Mouse (Mus musculus) right cerebral cortex, postnatal 14 days (tissue): ENCODE data around the gene Rhbg.
A peak's percentile ranks its signal among the peaks of the same experiment; 100 is the strongest.

Source experiments
- DNase-seq: peaks from one replicate; pipeline ENCODE4 v3.0.0; 2022

Rhbg gene

DNA sequence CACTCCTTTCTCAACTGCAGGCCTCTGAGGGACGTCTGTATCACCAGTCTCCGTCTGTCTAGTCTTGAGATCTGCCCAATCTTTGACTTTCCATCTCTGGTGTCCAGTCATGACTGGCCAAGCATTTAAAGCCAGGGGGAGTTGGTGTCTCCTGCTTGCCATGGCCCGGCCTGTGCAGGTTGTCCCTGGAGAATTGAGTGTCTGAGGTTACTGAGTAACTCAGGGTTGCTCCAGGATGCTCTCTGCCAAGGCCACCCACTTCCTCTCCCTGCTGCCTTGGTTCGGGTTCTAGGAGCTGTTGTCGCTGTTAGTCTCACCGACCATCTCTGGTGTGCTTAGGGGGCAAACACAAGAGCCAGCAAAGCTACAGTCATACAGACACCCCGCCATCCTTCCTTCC, 1.9 kb upstream of the Rhbg start:
- no peak for DNase-seq

DNA sequence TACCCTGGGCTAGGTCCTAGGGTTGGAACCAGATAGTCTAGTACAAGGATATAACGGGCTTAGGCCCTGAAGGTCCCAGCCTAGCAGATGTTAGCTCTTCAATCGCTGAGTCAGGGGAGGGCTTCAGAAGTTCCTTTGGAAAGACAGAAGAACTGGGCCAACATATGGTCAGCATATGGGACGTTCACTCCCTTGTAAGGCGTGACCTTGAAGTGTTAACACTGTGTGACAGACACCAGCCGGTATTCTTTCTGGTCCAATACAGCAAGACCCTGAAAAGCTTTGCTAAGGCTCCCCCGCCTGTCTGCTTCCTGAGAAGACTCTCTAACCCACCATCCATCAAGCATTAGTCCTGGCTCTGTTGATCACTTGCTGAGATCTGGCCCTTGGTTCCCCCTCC, 1.4 kb upstream of the Rhbg start:
- no peak for DNase-seq

DNA sequence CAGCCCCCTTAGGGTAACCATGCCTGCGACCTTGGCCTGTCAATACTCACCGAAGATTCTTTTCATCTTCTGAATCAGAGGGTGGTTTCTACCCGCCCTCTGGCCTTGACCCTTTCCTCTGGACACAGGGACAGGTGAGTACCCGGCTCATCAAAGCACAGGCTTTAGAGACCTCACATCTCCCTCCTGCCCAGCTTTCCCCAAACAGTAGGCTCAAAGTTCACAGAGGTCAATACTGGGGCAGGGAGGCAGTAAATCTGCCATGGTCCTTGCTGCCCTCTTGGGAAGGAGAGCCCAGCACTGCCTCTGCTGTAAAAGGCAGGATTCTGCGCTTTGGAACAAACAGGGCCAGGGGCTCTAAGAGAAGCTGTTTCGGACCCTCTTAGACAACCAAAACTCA, 1.8 kb downstream of the Rhbg start:
- DNase-seq = no peak

DNA sequence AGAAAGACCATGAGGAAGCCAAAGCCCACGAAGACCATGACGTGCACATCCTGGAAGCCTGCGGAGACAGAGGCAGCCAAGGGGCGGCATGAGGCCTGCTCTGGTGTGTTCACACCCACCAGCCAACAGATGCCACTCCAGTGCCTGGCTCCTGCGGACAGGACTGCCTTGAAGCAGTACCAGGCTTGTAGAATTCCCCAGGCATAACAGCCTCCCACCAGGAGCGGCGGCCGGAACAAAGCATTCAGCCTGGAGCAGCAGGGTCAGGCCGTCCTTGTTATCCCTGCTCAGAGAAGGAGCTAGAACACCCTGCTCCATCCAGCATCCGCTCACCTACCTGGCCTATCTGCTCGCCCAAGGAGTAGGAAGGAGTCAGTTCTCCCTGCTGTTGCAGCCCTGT, 6.1 kb downstream of the Rhbg start:
- DNase-seq = no peak

DNA sequence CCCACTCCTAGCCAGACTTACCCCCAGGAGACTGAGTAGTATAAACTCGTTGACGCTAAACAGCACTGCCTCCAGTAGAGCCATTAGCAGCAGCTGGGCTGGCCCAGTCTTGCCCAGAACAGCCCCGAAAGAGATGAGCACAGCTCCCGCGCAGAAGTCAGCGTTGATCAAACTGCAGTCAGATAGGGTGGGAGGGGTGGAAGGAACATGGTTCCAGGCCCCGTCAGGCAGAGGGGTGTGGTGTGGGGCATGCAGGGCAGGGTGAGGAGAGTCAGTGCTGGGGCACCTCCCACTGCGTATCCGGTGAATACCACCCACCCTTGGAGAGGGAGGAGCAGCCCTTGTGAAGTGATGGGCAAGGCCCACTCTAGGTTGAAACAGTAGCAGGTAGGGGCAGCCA, 6.8 kb downstream of the Rhbg start:
- no peak for DNase-seq

DNA sequence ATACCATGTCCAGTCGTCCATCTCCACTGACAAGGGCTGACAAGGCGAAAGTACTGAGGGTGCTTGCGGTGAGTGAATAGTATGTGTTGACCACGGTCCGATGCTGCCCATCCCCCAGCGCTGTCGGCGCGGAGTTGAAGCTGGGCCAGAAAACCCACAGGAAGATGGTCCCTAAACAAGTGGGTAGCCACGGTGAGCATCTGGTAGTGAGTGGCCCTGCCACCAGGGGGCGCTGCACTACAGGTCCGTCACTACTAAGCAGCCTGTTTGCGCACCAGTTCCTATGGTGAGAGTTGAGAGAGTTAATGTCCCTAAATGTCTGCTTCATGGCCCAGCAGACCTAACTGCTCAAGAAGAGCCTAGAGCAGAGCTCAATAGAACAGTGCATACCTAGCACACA, 8.7 kb downstream of the Rhbg start:
- peak; percentile 84 for DNase-seq

DNA sequence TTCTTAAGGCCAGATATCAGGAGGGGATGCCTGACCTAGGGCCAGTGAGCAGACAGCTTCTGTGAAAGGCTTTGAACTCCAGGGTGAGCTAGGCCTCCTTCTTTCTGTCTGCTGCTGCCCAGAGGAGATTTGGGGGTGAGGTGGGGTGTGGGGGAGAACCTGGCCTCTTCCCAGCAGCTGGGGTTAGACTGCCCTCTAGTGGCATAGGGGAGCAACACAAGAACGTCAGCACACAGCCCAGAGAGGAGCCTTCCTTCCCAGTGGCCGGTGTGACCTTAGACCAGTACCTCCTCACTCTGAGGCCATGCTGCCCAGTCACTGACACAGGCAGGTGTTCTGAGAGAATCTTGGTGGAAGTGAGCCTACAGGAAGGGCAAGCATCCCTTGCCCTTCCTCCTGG, 10.4 kb downstream of the Rhbg start:
- DNase-seq = peak; percentile 64

DNA sequence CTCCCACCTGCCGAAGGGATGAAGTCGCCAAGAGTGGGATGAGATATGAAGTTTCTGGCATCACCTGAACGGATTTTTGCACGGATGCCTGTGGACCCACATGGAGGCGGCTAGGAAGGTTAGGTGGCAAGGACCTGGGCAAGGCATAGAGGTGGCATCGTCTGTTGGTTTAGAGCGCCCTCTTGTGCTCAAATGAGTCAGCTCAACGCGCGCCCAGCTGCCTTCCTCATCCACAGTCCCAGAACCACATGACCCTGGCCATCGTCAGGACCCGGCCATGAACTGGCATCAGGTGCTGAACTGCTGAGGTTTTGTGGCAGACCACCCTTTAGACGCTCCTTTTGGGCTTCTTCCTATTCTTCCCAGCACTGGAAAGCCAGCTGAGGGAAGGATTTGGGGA, 12.0 kb downstream of the Rhbg start:
- peak; percentile 79 for DNase-seq

DNA sequence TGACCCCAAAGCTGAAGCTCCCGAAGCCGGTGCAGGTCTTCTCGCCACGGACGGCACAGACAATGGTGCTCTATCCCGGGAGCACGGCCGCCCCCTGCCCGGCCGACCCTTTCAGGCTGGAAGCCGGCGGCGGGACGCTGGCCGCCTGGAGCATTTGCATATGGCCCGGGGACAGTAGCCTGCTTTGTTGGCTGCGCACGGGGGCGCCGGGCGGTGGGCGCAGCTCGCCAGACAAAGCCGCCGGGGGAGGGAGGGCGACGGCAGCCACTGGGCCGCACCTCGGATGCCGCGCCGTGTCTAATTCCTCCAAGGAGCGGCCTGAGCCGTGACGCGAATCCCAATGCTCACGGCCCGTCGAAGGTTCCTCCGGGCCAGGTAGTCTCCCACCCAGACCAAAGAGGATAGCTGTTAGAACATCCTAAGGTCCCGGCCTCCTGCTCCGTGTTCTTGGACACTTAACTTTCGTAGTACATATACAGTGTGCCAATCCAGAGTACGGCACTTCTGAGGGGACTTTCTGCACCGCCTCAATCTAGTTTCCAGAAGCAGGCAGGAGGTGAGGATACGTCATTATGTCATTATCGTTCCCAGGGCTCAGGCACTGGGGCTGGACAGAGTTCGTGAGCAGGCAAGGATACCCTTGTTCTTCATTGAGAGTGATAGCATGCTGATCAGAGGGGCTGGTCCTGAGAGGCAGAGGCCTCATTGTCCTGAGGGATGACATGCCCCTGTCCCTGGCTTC, 13.3 kb downstream of the Rhbg start:
- no peak for DNase-seq

DNA sequence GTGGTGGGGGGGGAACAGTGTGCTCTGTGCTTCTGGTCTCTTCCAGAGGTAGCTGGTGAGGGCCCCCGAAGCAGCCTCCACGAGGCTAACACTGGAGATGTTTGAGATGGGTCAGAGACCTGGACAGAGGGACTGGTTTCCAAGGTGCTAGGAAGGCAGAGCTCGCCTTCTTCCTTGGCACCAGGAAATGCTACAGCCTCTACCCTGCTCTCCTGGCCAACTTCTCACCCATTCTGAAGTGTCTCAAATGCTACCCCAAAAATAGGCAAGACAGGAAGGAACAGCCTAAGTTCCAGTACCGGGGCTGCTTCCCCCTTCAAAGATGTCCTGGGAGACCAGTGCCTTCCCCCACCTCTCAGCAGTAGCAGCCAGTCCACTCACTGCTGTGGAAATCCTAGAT, 15.1 kb downstream of the Rhbg start:
- no peak for DNase-seq

DNA sequence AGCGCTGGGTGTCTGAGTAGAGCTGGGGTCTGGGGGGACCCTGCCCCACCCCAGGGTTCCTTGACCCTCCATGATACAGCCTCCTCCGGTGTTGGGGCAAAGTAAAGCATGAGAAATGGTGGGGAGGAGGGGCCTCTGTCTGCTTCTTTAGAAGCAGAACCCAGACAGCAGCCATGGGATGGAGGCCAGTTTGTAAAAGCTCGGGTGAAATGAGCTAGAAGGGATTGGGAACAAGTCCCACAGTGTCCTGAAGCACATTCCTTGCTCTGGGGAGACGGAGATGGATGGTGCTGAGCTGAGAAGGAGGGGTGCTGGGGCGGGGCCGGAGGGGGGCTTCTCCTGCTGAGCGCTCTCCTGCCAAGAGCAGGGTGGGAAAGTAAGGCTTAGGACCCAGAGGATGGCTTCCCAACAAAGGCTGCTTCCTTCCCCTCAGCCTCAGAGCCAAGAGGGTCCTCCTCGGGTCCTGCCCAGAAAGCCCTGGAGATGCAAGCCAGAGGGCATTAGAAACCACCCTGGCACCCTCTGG, 15.6 kb downstream of the Rhbg start:
- no peak for DNase-seq

DNA sequence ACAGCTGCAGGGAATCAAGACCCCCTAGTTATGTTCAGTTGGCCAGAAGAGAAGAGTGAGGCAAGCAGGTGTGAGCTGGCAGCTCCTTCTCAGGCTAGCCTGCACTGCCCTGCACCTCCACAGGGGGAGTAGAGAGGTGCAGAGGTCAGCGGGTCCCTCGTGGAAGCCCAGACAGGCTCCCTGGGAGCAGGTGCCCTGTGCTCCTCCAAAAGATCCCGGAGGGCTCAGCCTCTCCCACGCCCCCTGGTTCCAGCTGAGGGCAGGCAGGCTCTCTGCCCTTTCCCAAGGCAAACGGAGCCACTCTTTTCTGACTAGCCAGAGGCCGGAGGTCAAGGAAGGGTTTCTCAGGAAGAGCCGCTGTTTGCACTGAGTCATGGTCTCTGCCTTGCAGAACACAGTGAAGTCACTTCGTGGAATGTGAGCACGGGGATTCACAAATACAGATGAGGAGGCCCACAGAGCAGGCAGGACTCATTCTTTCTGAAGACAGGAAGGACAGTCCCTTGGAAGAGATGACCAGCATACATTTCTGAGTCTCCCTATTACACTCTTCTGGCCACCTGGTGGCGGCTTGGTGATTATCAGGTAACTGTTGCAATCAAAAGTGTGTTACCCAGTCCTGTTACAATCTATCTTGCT, 16.8 kb downstream of the Rhbg start:
- DNase-seq = no peak

DNA sequence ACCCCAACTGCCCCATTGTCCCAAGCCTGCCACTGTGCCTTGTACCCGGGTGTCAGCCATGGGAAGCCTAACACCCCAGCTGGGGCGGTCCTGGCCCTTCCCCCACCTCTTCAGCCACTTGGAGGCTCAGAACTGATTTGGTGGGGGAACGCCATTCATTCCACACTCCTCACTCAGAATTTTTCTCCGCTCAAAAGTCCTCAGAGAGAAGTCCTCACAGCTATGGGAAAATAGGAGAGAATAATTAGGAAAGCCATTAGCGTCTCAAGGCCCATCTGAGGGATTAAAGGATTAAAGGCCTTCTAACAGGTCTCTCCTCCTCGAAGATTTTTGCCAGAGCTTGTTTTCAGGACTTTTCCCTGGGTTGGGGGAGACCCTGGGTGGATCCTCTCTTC, 17.4 kb downstream of the Rhbg start:
- DNase-seq = no peak

DNA sequence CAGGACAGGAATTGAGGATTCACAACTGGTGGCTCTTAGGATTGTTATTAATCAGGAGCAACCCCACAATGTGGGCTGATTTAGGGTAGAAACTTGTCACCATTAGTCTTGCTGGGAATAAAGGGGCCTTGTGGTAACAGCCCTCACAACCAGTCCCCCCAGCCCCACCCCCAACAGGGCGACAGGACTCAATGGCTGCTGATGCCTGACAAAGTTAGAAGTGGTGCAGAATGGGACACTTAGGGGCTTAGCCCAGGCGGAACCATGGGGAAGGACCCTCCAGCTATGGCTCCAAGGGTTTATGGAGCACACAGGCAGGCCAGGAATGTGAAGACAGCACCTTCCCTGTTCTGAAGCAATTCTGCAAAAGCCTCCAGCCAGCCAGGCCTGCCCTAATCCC, 18.9 kb downstream of the Rhbg start:
- DNase-seq = no peak

DNA sequence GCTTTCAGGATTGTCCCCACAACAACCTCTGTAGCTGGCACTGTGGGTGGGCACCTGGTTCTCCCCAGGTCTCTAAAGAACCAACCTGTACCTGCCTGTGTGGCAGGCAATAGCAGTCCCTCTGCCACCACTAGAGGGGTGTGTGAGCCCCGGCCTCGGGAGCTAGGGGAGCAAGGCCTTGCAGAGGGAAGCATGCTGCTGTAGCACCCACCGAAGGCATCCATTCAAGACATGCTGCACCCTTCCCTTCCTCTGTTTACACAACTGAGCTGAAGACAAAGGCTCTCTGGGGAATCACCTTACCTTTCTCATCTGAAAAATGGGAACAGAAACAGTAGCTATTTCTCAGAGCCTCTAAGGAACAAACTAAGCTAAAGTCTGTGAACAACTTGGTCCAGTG, 19.3 kb downstream of the Rhbg start:
- peak; percentile 47 for DNase-seq

DNA sequence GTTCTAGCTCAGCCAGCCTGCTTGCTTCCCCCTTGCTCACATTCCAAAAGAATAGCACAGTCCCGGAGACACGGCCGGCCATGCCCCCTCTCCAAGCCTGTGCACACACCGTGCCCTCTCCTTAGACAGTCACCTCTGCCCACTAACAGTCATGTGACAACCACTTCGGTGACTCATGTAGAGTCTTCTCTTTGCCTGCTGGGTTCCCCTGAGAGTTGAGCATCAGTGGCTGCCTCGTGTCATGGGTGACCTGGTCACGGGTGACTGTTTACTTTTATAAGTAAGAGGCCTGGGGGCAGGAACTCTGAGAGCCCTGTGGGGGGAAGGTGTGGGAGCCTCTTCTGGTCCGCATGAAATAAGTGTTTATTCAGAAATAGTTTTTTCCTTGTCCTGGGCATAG, 20.5 kb downstream of the Rhbg start:
- no peak for DNase-seq

DNA sequence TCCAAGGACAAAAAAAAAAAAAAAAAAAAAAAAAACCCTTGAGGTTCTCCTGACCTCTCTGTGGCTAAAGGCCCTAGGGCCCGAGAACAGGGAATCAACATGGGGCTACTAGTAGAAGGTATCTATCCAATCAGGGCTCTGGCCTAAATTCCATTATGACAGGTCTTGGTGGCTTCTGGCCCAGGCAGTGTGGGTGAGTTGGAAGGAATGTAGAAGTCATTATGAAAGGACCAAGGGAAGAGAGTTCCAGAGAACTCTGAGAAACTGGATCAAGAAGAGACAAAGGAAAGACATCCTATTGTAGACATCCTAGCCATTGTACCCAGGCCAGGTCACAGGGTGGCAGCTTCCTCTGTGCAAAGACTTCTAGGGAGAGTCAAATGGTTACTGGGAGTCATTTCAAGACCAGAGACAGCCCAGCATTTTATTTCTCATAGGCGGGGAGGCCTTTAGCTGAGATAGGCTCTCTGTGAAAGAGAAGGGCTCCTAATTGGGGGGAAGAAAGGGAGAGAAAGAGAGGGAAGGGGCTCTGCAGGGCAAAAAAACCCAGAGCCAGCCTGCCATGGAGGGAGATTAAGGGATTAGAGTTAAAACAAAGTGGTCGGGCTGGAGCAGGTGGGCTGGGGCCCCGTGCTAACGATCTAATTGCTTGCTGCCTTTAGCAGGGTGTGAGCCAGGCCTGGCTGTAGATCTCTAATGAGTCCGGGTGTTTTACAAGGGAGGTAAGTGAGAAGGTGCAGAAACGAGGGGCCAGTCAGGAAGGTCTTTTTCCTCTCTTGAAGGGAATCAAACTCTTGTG, 21.5 kb downstream of the Rhbg start:
- no peak for DNase-seq

DNA sequence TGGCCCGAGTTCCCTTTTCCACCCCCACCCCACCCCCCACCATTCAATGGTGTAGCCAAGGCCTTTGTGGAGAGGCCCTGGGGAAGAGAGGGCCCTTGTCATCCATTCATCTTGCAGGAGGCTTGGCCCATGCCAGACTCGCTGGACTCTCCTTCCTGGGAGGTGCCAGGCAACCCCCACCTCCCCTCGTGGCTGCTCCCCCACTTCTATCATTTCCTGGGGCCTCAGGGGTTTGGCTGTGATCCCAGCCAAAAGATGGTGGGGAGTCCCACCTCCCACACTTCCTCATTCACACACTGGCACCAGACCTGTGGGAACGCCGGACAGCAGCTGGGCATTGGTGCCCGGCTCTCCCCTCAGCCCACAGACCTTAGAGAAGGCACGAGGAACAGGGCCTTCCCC, 22.2 kb downstream of the Rhbg start:
- DNase-seq = peak; percentile 64

DNA sequence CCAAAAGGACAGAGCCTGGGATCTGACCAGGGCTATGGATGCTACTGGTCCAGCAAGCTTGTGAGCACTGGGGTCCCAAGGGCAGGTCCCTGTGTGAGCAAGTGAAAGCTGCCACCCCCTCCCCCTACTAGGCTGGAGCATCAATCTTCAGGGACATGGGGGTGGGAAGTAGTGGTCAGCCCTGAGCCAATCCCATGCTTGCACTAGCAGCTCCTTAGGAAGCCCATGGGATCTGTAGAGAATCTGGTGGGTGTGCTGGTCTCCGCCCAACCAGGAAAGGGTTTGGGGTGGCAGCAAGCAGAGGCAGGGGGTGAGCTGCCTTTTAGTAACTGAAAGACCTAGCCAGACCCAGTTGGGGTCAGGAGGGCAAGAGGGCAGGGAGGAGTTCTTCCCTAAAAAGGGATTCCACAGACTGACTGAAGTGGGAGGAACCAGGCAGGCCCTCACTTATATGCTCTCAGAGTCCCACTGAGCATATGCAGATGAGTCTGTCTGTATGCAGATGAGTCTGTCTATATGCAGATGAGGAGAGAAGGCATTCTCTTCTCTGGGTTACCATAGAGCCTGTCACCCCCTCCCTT, 23.4 kb downstream of the Rhbg start:
- DNase-seq = peak; percentile 50

DNA sequence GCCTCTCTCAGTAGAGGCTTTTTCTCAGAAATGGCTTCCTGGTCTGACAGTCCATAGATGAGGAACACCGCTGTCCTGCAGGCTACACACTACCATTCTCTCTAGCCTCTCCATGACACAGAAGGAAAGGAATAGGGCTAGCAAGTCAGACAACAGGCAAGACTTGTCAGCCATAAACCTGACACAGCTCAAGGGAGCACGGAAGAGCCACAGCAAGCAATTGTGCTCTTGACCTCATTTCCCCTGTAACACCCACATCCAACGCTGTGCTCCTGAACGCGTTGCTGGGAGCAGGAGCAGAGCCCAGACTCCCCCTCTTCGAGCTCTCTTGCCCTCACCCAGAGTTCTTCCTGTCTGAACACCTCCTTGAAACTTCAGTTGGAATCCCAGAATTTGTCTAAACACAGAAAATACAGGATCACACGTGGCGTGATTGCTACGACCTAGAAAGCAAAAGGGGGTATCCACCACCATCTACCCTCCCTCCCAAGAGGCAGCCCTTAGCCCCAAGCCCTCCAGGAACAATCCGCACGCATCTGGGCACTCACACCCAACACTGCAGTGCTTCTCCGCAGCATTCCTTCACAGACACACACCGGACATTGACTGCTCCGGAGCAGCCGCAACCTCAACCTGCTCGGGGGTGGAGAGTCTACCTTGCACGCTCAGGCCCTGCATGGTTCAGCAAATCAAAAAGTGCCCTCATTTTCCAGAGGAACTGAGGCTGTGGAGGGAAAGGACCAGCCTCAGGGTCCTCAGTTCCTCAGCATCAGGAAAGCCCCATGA, 24.1 kb downstream of the Rhbg start:
- DNase-seq = no peak

DNA sequence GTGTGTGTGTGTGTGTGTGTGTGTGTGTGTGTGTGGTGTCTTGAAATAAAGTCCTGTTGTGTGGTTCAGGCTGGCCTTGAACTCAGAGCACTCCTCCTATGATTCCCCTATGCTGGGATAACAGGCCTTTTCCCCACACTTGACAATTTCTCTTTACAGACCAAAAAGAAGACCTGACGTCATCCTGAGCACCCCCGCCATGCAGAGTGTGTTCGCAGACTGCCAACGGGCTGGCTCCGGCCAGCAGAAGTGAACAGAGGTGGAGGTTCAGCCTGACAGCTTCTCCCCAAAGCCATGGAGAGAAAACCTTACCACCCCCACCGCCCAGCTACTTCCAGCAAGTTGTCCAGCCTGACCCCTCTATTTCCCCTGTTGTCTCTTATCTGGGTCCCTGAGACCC, 25.0 kb downstream of the Rhbg start:
- no peak for DNase-seq

DNA sequence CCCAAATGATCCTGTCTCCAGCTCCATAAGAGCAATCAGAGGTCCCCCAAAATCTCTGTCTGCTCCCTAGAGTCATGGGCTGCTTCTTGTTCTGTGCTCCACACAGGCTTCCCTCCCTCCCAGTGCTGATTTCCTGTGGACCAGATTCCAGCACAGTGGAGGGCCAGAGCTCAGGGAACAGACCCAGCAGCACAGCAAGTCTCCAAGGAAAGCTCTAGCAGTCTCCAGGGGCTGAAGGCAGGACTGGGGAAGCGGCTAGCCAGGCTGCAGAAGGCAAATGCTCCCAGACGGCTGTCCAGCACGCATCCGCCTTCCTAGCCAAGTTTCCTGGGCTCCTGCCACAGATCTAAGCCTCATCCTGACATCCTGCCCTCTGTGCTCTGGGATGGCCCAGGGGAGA, 25.6 kb downstream of the Rhbg start:
- no peak for DNase-seq

DNA sequence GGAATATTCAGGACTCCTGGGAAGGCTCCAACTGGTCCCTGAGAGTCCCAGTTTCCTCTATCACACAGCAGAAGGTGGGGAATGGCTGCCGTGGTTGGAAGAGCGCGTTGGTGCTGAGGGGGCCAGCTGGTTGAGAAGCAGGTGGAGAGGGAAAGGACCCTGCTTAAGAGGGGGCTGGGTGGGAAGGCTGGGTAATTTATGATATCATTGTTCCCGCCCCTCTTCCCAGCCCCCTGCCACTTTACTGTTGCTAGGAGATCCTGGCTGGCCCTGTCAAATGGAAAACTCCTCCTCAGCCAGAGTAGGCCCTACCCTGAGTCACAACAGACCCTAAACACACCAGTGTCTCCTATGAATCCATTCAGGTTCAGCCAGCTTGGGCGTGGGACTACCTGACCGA, 26.5 kb downstream of the Rhbg start:
- no peak for DNase-seq
